Comparison of ENCODE assay signal across 9 mouse cellular contexts in the genomic region with DNA sequence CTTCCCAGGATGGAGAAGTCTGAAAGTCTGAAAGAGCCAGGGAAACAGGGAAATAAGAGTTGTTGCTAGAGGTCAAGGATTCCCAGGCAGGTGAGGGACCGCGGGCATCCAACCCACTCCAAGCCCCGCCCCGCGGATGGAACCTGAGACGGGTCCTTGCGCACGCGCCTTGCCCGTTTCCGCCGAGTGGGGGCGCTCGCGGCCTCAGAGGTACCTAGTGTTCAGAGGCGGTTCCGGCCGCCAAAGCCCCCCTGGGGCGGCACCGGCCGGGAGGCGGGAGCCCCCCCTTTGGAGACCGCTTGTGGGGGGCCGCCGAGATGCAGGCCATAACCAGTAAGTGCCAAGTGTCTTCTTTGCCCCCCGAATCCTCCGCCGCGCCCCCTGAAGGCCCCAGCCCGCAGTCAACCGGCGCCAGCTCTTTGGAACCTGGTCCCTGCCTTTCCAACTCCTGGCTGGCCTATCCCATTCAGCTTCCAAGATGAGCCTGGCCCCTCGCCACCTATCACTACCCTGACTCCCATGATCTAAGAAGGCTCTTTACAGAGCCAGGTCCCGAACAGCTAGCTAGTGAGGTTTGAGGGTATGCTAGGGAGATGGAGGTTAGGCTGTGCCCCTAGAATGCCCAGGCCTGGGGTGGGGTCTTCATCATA. TPM values are rescaled to one million over a fixed set of nuclear protein-coding genes. Genes with fewer than 3 reads are reported as not detected.
DNase-seq lines count a peak whose midpoint lies in the region; ATAC-seq and TF ChIP-seq lines count a peak whose summit lies in the region.
"Had no signal": no experiment of that assay in that cellular context is flagged by ENCODE, and none has a peak within 500 bp of the region (broad histone marks: within the 10 kb centered on the region; RNA-seq: fewer than 3 reads in every experiment).

No protein-coding gene starts in this region.

- no peaks in the 10 kb centered on the region for H3K9me3 ChIP-seq in kidney, embryonic 15.5 days (replicated peaks)
- no peaks in the 10 kb centered on the region for H3K9me3 ChIP-seq in limb, embryonic 11.5 days (ENCODE audit: control insufficient read depth, low read length)

- H3K27me3 ChIP-seq in kidney, embryonic 15.5 days, result peaks cover 6% of the 10 kb centered on the region; the same call in 1 of the 2 replicates
- no peaks in the 10 kb centered on the region for H3K27me3 ChIP-seq in limb, embryonic 11.5 days (ENCODE audit: control insufficient read depth, insufficient read depth, low read length)

- peak; percentile 22; the same call in 1 of the 2 replicates for ATAC-seq in kidney, embryonic 15.5 days (replicated peaks; ENCODE audit: low FRiP score)
- no peak for ATAC-seq in limb, embryonic 11.5 days (ENCODE audit: insufficient number of reproducible peaks, low FRiP score, low TSS enrichment, low read depth)
- ATAC-seq in frontal cortex, adult (ENCODE audit: low TSS enrichment), result no peak

- H3K36me3 ChIP-seq in kidney, embryonic 15.5 days, result peaks cover 23% of the 10 kb centered on the region; the same call in 1 of the 2 replicates
- H3K36me3 ChIP-seq in limb, embryonic 11.5 days (ENCODE audit: control insufficient read depth, insufficient read depth, low read length), result no peaks in the 10 kb centered on the region

- peaks cover 6% of the 10 kb centered on the region for H3K4me1 ChIP-seq in kidney, embryonic 15.5 days
- H3K4me1 ChIP-seq in limb, embryonic 11.5 days (ENCODE audit: control insufficient read depth, insufficient read depth, low read length), result peaks cover 3% of the 10 kb centered on the region; the same call in 1 of the 2 replicates

- no peak overlapping the region for H3K9ac ChIP-seq in kidney, embryonic 15.5 days
- no peak overlapping the region for H3K9ac ChIP-seq in limb, embryonic 11.5 days (ENCODE audit: low read length)

- 8% methylated on average over 34 of the region's 34 CpGs for WGBS in kidney, embryonic 15.5 days
- 5% methylated on average over 34 of the region's 34 CpGs for WGBS in limb, embryonic 11.5 days

- peak overlapping the region; percentile 59 for H3K4me2 ChIP-seq in kidney, embryonic 15.5 days
- peak overlapping the region; percentile 26; the same call in 1 of the 2 replicates for H3K4me2 ChIP-seq in limb, embryonic 11.5 days (ENCODE audit: low read depth, severe bottlenecking)

- TF ChIP-seq CTCF in gastrocnemius, adult 2 months (IDR thresholded peaks at IDR 0.05), result peak; percentile 59

- intact Hi-C loops in gastrocnemius, adult 2 months (cut with DNase I), result no loop called here
- intact Hi-C loops in left cerebral cortex, postnatal 25 days (cut with DNase I), result no loop called here

- DNase-seq in kidney, adult 18-20 months, result no peak
- peak; percentile 74 to 75 for DNase-seq in cerebellum, postnatal 10 days
- peak; percentile 74 for DNase-seq in gastrocnemius, adult 2 months
- peak; percentile 70 for DNase-seq in limb, embryonic 11.5 days (ENCODE audit: low spot score)
- DNase-seq in neural tube, embryonic 10.5 days (ENCODE audit: extremely low spot score, low spot score), result peak; percentile 57
- no peak for DNase-seq in left cerebral cortex, postnatal 25 days (ENCODE audit: low spot score in 2 of 2)

- H3K27ac ChIP-seq in kidney, embryonic 15.5 days, result no peak overlapping the region
- H3K27ac ChIP-seq in gastrocnemius, adult 2 months, result no peak overlapping the region
- H3K27ac ChIP-seq in limb, embryonic 11.5 days (replicated peaks; ENCODE audit: low read depth, low read length), result no peak overlapping the region

- peak overlapping the region; percentile 32 for H3K4me3 ChIP-seq in kidney, embryonic 15.5 days (replicated peaks)
- H3K4me3 ChIP-seq in gastrocnemius, adult 2 months, result peak overlapping the region; percentile 58
- no peak overlapping the region for H3K4me3 ChIP-seq in limb, embryonic 11.5 days (ENCODE audit: low read depth, low read length)

RNA-seq across cellular contexts. Expression of gene Ccdc136, which starts 6.7 kb away (rescaled TPM):
- polyA plus RNA-seq in kidney, embryonic 15.5 days (2015; fragmentation: Nextera tagmentation; extraction: Ambion mirVana), result 22.5 and 22.6 TPM in 2 replicates
- total RNA-seq in gastrocnemius, adult 2 months (2021), result 10 to 100 TPM in 1 of 2 experiments, 1 to 10 TPM in 1; 9.6 to 10.5 TPM
- polyA plus RNA-seq in limb, embryonic 11.5 days (2014; fragmentation: Nextera tagmentation; extraction: Ambion mirVana), result 37.1 and 37.3 TPM in 2 replicates
- 10 to 100 TPM; 84.7 to 92.0 TPM for total RNA-seq in left cerebral cortex, postnatal 25 days (2021)

RNA-seq across cellular contexts. Expression of gene Opn1sw, which starts 14.6 kb away (rescaled TPM):
- polyA plus RNA-seq in kidney, embryonic 15.5 days (2015; fragmentation: Nextera tagmentation; extraction: Ambion mirVana), result 0.26 and 0.29 TPM in 2 replicates
- total RNA-seq in gastrocnemius, adult 2 months (2021), result under 1 TPM; 0.17 to 0.18 TPM
- 0.24 TPM in 2 replicates for polyA plus RNA-seq in limb, embryonic 11.5 days (2014; fragmentation: Nextera tagmentation; extraction: Ambion mirVana)
- under 1 TPM in 1 of 2 experiments, not detected in 1; 0.32 TPM for total RNA-seq in left cerebral cortex, postnatal 25 days (2021)
- total RNA-seq: hematopoietic stem cell, adult 5-6 weeks had no signal

RNA-seq across cellular contexts. Expression of gene Flnc, which starts 30.2 kb away (rescaled TPM):
- polyA plus RNA-seq in kidney, embryonic 15.5 days (2015; fragmentation: Nextera tagmentation; extraction: Ambion mirVana), result 7.7 and 9.3 TPM in 2 replicates
- 100 to 1,000 TPM; 285 to 430 TPM for total RNA-seq in gastrocnemius, adult 2 months (2021)
- 2.5 and 3.1 TPM in 2 replicates for polyA plus RNA-seq in limb, embryonic 11.5 days (2014; fragmentation: Nextera tagmentation; extraction: Ambion mirVana)
- total RNA-seq in left cerebral cortex, postnatal 25 days (2021), result 1 to 10 TPM; 1.5 to 1.6 TPM
- total RNA-seq: hematopoietic stem cell, adult 5-6 weeks had no signal

RNA-seq across cellular contexts. Expression of gene Calu, which starts 54.9 kb away (rescaled TPM):
- polyA plus RNA-seq in kidney, embryonic 15.5 days (2015; fragmentation: Nextera tagmentation; extraction: Ambion mirVana), result 382 and 391 TPM in 2 replicates
- 100 to 1,000 TPM in 1 of 2 experiments, 10 to 100 TPM in 1; 73.7 to 104 TPM for total RNA-seq in gastrocnemius, adult 2 months (2021)
- 308 and 313 TPM in 2 replicates for polyA plus RNA-seq in limb, embryonic 11.5 days (2014; fragmentation: Nextera tagmentation; extraction: Ambion mirVana)
- 10 to 100 TPM; 71.9 to 72.5 TPM for total RNA-seq in left cerebral cortex, postnatal 25 days (2021)

Comparison
In these comparisons a context has a peak if more than half of its experiments do, and no peak if none do; other contexts are left out.
1. DNase-seq: peak in cerebellum, postnatal 10 days (2 of 2), gastrocnemius, adult 2 months (single experiment), limb, embryonic 11.5 days (single experiment) and neural tube, embryonic 10.5 days (single experiment); none in kidney, adult 18-20 months (single experiment) and left cerebral cortex, postnatal 25 days (0 of 2).
2. RNA of gene Ccdc136, which starts 6.7 kb away (total RNA-seq): 84.7 to 92.0 TPM in left cerebral cortex, postnatal 25 days; 9.6 to 10.5 TPM in gastrocnemius, adult 2 months; every median in the first group is over 4 times any median in the second.
3. RNA of gene Flnc, which starts 30.2 kb away (total RNA-seq): 285 to 430 TPM in gastrocnemius, adult 2 months; 1.5 to 1.6 TPM in left cerebral cortex, postnatal 25 days; every median in the first group is over 100 times any median in the second.